9 mouse cellular contexts compared by ENCODE assay signal in the genomic region with DNA sequence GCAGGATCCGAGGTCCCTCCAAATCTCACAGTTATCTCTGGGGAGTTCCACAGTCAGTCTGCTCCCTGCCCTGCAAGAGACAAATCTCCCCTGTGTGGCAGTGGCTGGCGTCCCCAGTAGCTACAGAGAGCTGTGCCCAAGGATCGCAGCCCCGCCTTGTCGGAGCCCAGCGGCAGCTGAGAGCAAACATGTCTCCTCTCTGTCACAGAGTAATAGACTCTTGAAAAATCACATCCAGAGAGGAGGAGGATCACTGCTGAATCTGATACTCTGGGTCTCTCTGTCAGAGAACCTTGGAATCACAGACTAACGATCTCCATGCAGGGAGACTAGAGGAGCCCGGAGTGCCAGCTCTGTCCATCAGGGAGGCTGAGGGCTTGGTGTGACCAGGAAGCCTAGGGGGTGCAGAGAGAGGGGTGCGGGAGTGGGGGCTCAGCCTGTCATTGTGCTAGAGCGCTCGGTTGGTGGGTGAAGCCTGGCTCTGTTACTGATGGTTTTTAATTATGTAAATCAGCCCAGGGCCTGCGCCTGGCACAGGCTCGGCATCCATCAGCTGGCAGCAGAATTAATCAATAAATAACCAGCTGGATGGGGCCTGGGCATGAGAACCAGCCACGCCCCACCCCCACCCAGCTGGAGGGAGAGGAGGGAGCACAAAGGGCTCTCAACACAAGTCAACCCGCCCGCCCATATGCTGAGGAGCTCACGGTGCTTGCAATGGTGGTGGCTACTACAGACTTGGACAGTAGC. TPM values are rescaled to one million over a fixed set of nuclear protein-coding genes. Genes with fewer than 3 reads are reported as not detected.
DNase-seq lines count a peak whose midpoint lies in the region; ATAC-seq lines count a peak whose summit lies in the region.
"Had no signal": no experiment of that assay in that cellular context is flagged by ENCODE, and none has a peak within 500 bp of the region (broad histone marks: within the 10 kb centered on the region; RNA-seq: fewer than 3 reads in every experiment).

No protein-coding gene starts in this region.

- no peaks in the 10 kb centered on the region for H3K36me3 ChIP-seq in hindbrain, embryonic 10.5 days
- H3K36me3 ChIP-seq in kidney, embryonic 16.5 days (ENCODE audit: insufficient read depth, low read length), result no peaks in the 10 kb centered on the region
- H3K36me3 ChIP-seq in neural tube, embryonic 12.5 days, result no peaks in the 10 kb centered on the region

- no peak overlapping the region for H3K9ac ChIP-seq in kidney, embryonic 16.5 days (replicated peaks; ENCODE audit: low read length)
- peak overlapping the region; percentile 40 for H3K9ac ChIP-seq in neural tube, embryonic 12.5 days

- DNase-seq in frontal cortex, postnatal 14 days (ENCODE audit: low spot score in 2 of 2), result no peak
- DNase-seq in hindbrain, embryonic 10.5 days (ENCODE audit: low spot score), result no peak
- no peak for DNase-seq in heart, adult 8-10 months (ENCODE audit: low spot score)
- no peak for DNase-seq in urinary bladder, adult 18-20 months (ENCODE audit: low spot score in 2 of 2)
- DNase-seq: heart, postnatal 4 days had no signal

- peak; percentile 44; the same call in 1 of the 2 replicates for ATAC-seq in frontal cortex, adult (ENCODE audit: low TSS enrichment)
- peak; percentile 30 for ATAC-seq in kidney, embryonic 16.5 days (ENCODE audit: low FRiP score, low TSS enrichment)
- ATAC-seq in neural tube, embryonic 12.5 days (ENCODE audit: low FRiP score, low read depth), result peak; percentile 90
- ATAC-seq in granulocyte monocyte progenitor cell, adult 5-6 weeks (replicated peaks; ENCODE audit: poor library complexity, severe bottlenecking), result no peak

- peaks cover 15% of the 10 kb centered on the region; the same call in 1 of the 2 replicates for H3K27me3 ChIP-seq in hindbrain, embryonic 10.5 days (ENCODE audit: insufficient read depth, poor library complexity, severe bottlenecking)
- H3K27me3 ChIP-seq in kidney, embryonic 16.5 days (ENCODE audit: insufficient read depth, low read length), result no peaks in the 10 kb centered on the region; the same call in 1 of the 2 replicates
- no peaks in the 10 kb centered on the region for H3K27me3 ChIP-seq in neural tube, embryonic 12.5 days (replicated peaks)

- peaks cover 30% of the 10 kb centered on the region for H3K4me1 ChIP-seq in hindbrain, embryonic 10.5 days (replicated peaks)
- peaks cover 28% of the 10 kb centered on the region for H3K4me1 ChIP-seq in kidney, embryonic 16.5 days (ENCODE audit: insufficient read depth, low read length)
- peaks cover 34% of the 10 kb centered on the region for H3K4me1 ChIP-seq in neural tube, embryonic 12.5 days

- WGBS in hindbrain, embryonic 10.5 days, result 49% methylated on average over 17 of the region's 17 CpGs
- WGBS in kidney, embryonic 16.5 days, result 21% methylated on average over 17 of the region's 17 CpGs
- WGBS in neural tube, embryonic 12.5 days, result 26% methylated on average over 17 of the region's 17 CpGs

- H3K4me2 ChIP-seq in kidney, embryonic 16.5 days (replicated peaks; ENCODE audit: low read depth, low read length), result peak overlapping the region; percentile 28
- peak overlapping the region; percentile 43 for H3K4me2 ChIP-seq in neural tube, embryonic 12.5 days (replicated peaks)

- H3K4me3 ChIP-seq in hindbrain, embryonic 10.5 days, result no peak overlapping the region
- H3K4me3 ChIP-seq in kidney, embryonic 16.5 days (ENCODE audit: low read length), result no peak overlapping the region
- no peak overlapping the region for H3K4me3 ChIP-seq in neural tube, embryonic 12.5 days

- peak overlapping the region; percentile 76 for H3K27ac ChIP-seq in hindbrain, embryonic 10.5 days
- H3K27ac ChIP-seq in kidney, embryonic 16.5 days (ENCODE audit: low read length), result peak overlapping the region; percentile 31; the same call in 1 of the 2 replicates
- peak overlapping the region; percentile 69 for H3K27ac ChIP-seq in neural tube, embryonic 12.5 days

- no peaks in the 10 kb centered on the region for H3K9me3 ChIP-seq in hindbrain, embryonic 10.5 days
- H3K9me3 ChIP-seq in kidney, embryonic 16.5 days (ENCODE audit: low read length), result peaks cover 4% of the 10 kb centered on the region; the same call in 1 of the 2 replicates
- H3K9me3 ChIP-seq in neural tube, embryonic 12.5 days, result no peaks in the 10 kb centered on the region

RNA-seq across cellular contexts. Expression of a gene that starts 17.0 kb away (rescaled TPM):
- 0.24 and 0.39 TPM in 2 replicates for polyA plus RNA-seq in hindbrain, embryonic 10.5 days (2016; fragmentation: Nextera tagmentation; extraction: Ambion mirVana)
- polyA plus RNA-seq in kidney, embryonic 16.5 days (2015; fragmentation: Nextera tagmentation; extraction: Ambion mirVana), result 0.03 and 0.07 TPM in 2 replicates
- 1.9 and 2.0 TPM in 2 replicates for polyA plus RNA-seq in neural tube, embryonic 12.5 days (2016; fragmentation: Nextera tagmentation; extraction: Ambion mirVana)
- 1 to 10 TPM; 1.9 to 4.4 (median 2.5) TPM for total RNA-seq in heart, adult 8-10 months (2022)
- not detected in 2 replicates for total RNA-seq in granulocyte monocyte progenitor cell, adult 5-6 weeks (2014; fragmentation: Nextera tagmentation)
- total RNA-seq in granulocyte monocyte progenitor cell, adult 5-6 weeks (2017), result not detected in 2 replicates

RNA-seq across cellular contexts. Expression of a gene that starts 37.7 kb away (rescaled TPM):
- polyA plus RNA-seq in hindbrain, embryonic 10.5 days (2016; fragmentation: Nextera tagmentation; extraction: Ambion mirVana), result 71.6 and 79.0 TPM in 2 replicates
- 28.7 and 31.7 TPM in 2 replicates for polyA plus RNA-seq in kidney, embryonic 16.5 days (2015; fragmentation: Nextera tagmentation; extraction: Ambion mirVana)
- polyA plus RNA-seq in neural tube, embryonic 12.5 days (2016; fragmentation: Nextera tagmentation; extraction: Ambion mirVana), result 65.3 and 72.9 TPM in 2 replicates
- total RNA-seq in heart, adult 8-10 months (2022), result 10 to 100 TPM in 1 of 4 experiments, 1 to 10 TPM in 3; 7.5 to 11.4 (median 9.5) TPM
- total RNA-seq in granulocyte monocyte progenitor cell, adult 5-6 weeks (2014; fragmentation: Nextera tagmentation), result 31.2 and 34.9 TPM in 2 replicates
- 4.5 and 8.2 TPM in 2 replicates for total RNA-seq in granulocyte monocyte progenitor cell, adult 5-6 weeks (2017)
